Mouse (Mus musculus) Muller cell, postnatal 12 days (primary cell): ENCODE data around the gene Fn3k.

ENCODE experiments used
- DNase-seq: peaks from one replicate; pipeline ENCODE4 v3.0.0-alpha.2; 2015; ENCODE audit errors: inconsistent ontology term

Fn3k gene

GRCm38 (mm10) chr11:121434156-121435155 is at the start of gene Fn3k:
TSS of gene Fn3k (plus strand) at chr11:121434913.
- peak; percentile 89 for DNase-seq

GRCm38 (mm10) chr11:121387750-121388553 is 46.8 kb upstream of the Fn3k start, which contains the start of gene Rab40b:
TSS of gene Rab40b (minus strand) at chr11:121388251.
- peak; percentile 100 for DNase-seq

- no peak for DNase-seq
Measured at GRCm38 (mm10) chr11:121388554-121388945, 46.2 kb upstream of the Fn3k start.

- no peak for DNase-seq
Measured at GRCm38 (mm10) chr11:121390793-121391192, 43.9 kb upstream of the Fn3k start.

- no peak for DNase-seq
Measured at GRCm38 (mm10) chr11:121392405-121392804, 42.3 kb upstream of the Fn3k start.

- no peak for DNase-seq
Measured at GRCm38 (mm10) chr11:121407366-121408155, 27.2 kb upstream of the Fn3k start.

- no peak for DNase-seq
Measured at GRCm38 (mm10) chr11:121414762-121415161, 20.0 kb upstream of the Fn3k start.

GRCm38 (mm10) chr11:121415351-121415750 is 19.4 kb upstream of the Fn3k start:
- no peak for DNase-seq

GRCm38 (mm10) chr11:121417971-121418370 is 16.7 kb upstream of the Fn3k start:
- DNase-seq: no peak

- DNase-seq: peak; percentile 23
Measured at GRCm38 (mm10) chr11:121418932-121419331, 15.8 kb upstream of the Fn3k start.

- no peak for DNase-seq
Measured at GRCm38 (mm10) chr11:121420379-121420778, 14.3 kb upstream of the Fn3k start.

GRCm38 (mm10) chr11:121420830-121421552 is 13.7 kb upstream of the Fn3k start, which contains the start of gene Fn3krp:
TSS of gene Fn3krp (plus strand) at chr11:121421401.
- peak; percentile 100 for DNase-seq

GRCm38 (mm10) chr11:121421553-121422173 is 13.1 kb upstream of the Fn3k start:
- no peak for DNase-seq

- DNase-seq: no peak
Measured at GRCm38 (mm10) chr11:121433397-121433796, 1.3 kb upstream of the Fn3k start.

GRCm38 (mm10) chr11:121437236-121437635 is 2.5 kb downstream of the Fn3k start:
- DNase-seq: no peak

GRCm38 (mm10) chr11:121439686-121440292 is 5.1 kb downstream of the Fn3k start:
- no peak for DNase-seq

GRCm38 (mm10) chr11:121441653-121442052 is 6.9 kb downstream of the Fn3k start:
- DNase-seq: peak; percentile 25

- DNase-seq: no peak
Measured at GRCm38 (mm10) chr11:121442076-121442475, 7.4 kb downstream of the Fn3k start.

GRCm38 (mm10) chr11:121451216-121451726 is 16.6 kb downstream of the Fn3k start:
- DNase-seq: no peak
